Mouse (Mus musculus) hindbrain, postnatal 0 days (tissue): ENCODE results near the gene Rhox11. TPM values are rescaled to one million over a fixed set of nuclear protein-coding genes. Genes with fewer than 3 reads are reported as not detected.

Experiments used
- ATAC-seq: fragments of 200-750 bp; cut with Nextera tagmentation; 2 replicates; pipeline ENCODE4 v1.8.0; 2017; ENCODE audit warnings: mild to moderate bottlenecking, moderate TSS enrichment, moderate library complexity
- DNase-seq: peaks from one replicate; pipeline ENCODE4 v3.0.0-alpha.2; 2015; ENCODE audit warnings: low spot score
- H3K27ac ChIP-seq: fragments of 300-500 bp; sonication (generic); 2 replicates; pipeline ENCODE4 v1.5.1; 2014; ENCODE audit warnings: mild to moderate bottlenecking
- H3K27me3 ChIP-seq: fragments of 300-500 bp; sonication (generic); 2 replicates; pipeline ENCODE4 v1.6.1; 2014; ENCODE audit warnings: low read length, mixed read lengths; ENCODE audit not compliant: insufficient read depth
- H3K36me3 ChIP-seq: fragments of 300-500 bp; sonication (generic); 2 replicates; pipeline ENCODE4 v1.6.1; 2014; ENCODE audit warnings: low read length, mixed read lengths; ENCODE audit not compliant: insufficient read depth
- H3K4me1 ChIP-seq: fragments of 300-500 bp; sonication (generic); 2 replicates; pipeline ENCODE4 v1.6.1; 2014; ENCODE audit warnings: antibody characterized with exemption, low read length, mixed read lengths; ENCODE audit not compliant: insufficient read depth
- H3K4me2 ChIP-seq: fragments of 300-500 bp; sonication (generic); 2 replicates; pipeline ENCODE4 v1.6.1; 2014; ENCODE audit warnings: low read depth, mild to moderate bottlenecking, low read length, moderate library complexity, mixed read lengths
- H3K4me3 ChIP-seq: fragments of 300-500 bp; sonication (generic); 2 replicates; pipeline ENCODE4 v1.5.1; 2014; ENCODE audit warnings: low read length
- H3K9ac ChIP-seq: fragments of 300-500 bp; sonication (generic); replicated peaks from 2 replicates; pipeline ENCODE4 v1.6.1; 2014; ENCODE audit warnings: mild to moderate bottlenecking, low read length, moderate library complexity, mixed read lengths
- H3K9me3 ChIP-seq: fragments of 300-500 bp; sonication (generic); 2 replicates; pipeline ENCODE4 v1.6.1; 2016; ENCODE audit warnings: low read length, mixed read lengths
- CTCF ChIP-seq: IDR thresholded peaks from 2 replicates; pipeline ENCODE4 v1.5.1; 2016; ENCODE audit warnings: antibody characterized with exemption, control low read depth, low read depth
- WGBS: fragments of 180-500 bp; shearing (Covaris S2); extraction: QIAGEN DNeasy Blood & Tissue Kit; methylation state at CpG from one replicate; pipeline ENCODE4 v1.1.7; 2014; 5-methylcytosine and 5-hydroxymethylcytosine counted together
- polyA plus RNA-seq: library from polyadenylated mRNA; unstranded; fragments of >200 nt; fragmentation: Nextera tagmentation; extraction: Ambion mirVana; gene quantifications from 2 replicates; pipeline ENCODE4 v1.2.1, GENCODE M21; 2015
- total RNA-seq: library from RNA; depleted of rRNA; stranded (reverse); fragments of >200 nt; gene quantifications from 2 replicates; pipeline ENCODE4 v1.2.3, GENCODE M21; 2014; rRNA removed

Rhox11 gene
- total and polyA plus RNA-seq, 2 experiments from 2014 or later: not detected

DNA sequence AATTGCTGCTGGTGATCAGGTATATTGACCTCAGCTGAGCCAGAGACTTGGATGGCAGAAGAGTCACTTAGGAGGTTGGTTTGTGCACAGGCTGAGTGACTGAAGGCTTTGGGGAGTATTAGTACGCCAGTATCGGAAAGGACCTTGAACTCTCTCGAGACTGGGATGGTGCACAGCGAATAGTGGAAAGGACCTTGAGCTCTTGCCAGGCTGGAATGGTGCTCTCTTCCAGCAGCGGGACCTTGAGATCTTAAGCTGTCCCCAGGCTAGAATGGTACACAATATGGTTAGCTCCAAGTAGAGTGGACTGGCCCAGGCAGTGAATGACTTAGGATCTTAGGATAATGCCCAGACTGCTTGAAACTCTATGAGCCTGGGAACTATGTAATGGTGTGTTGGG, 45.3 kb downstream of the Rhox11 start:
- H3K9ac ChIP-seq: no peak overlapping the region
- no peak overlapping the region for H3K4me2 ChIP-seq
- H3K36me3 ChIP-seq: no peaks in the 10 kb centered on the region
- H3K9me3 ChIP-seq: no peaks in the 10 kb centered on the region
- H3K4me3 ChIP-seq: no peak overlapping the region
- no peak for TF ChIP-seq CTCF
- H3K4me1 ChIP-seq: no peaks in the 10 kb centered on the region
- no peak overlapping the region for H3K27ac ChIP-seq
- 92% methylated on average over 5 of the region's 5 CpGs for WGBS
- no peaks in the 10 kb centered on the region for H3K27me3 ChIP-seq
- DNase-seq: no peak
- ATAC-seq: no peak

DNA sequence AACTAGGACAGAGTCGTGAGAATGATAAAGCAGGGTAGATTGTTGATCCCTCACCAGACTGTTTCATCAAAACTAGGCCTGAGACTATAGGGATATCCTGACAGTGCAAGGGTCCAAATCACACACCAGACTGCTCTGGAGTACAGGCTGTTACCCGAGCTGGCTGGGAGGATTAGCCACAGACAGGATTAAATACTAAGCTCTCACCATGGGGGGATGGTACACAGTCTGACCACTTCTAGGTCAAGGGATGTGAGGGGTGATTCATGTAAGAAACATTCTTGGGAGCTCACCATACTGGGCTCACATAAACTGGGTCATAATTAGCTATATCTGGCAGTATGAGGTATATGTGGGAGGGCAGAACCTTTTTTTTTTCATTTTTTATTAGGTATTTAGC, 51.1 kb downstream of the Rhox11 start:
- Histone ChIP-seq H3K4me1 (no peaks in the 10 kb centered on the region), H3K4me2 (no peak overlapping the region), H3K9me3 (no peaks in the 10 kb centered on the region), H3K27me3 (no peaks in the 10 kb centered on the region), H3K36me3 (no peaks in the 10 kb centered on the region), H3K27ac (no peak overlapping the region), H3K4me3 (no peak overlapping the region), H3K9ac (no peak overlapping the region)
- ATAC-seq (no peak), DNase-seq (no peak)
- WGBS: 73% methylated on average over 2 of the region's 2 CpGs
- TF ChIP-seq CTCF: no peak

Other genes with a start within 250 kb of the Rhox11 start
- gene Rhox8, start 206.2 kb downstream of the Rhox11 start, total RNA-seq: not detected in 2 replicates
- gene Rhox8, start 206.2 kb downstream of the Rhox11 start, polyA plus RNA-seq: not detected in 2 replicates
- not detected in 2 replicates for gene Rhox7b, start 187.9 kb downstream of the Rhox11 start, total RNA-seq
- not detected in 2 replicates for gene Rhox7b, start 187.9 kb downstream of the Rhox11 start, polyA plus RNA-seq
- gene Rhox9, start 183.4 kb downstream of the Rhox11 start, total RNA-seq: not detected in 2 replicates
- gene Rhox9, start 183.4 kb downstream of the Rhox11 start, polyA plus RNA-seq: not detected in 2 replicates
- not detected in 2 replicates for gene Btg1-ps1, start 66.3 kb downstream of the Rhox11 start, total RNA-seq
- gene Btg1-ps1, start 66.3 kb downstream of the Rhox11 start, polyA plus RNA-seq: not detected in 2 replicates
- not detected in 2 replicates for gene Btg1-ps2, start 42.0 kb downstream of the Rhox11 start, total RNA-seq
- gene Btg1-ps2, start 42.0 kb downstream of the Rhox11 start, polyA plus RNA-seq: not detected in 2 replicates
- gene Rhox10, start 18.7 kb downstream of the Rhox11 start, total RNA-seq: not detected in 2 replicates
- not detected in 2 replicates for gene Rhox10, start 18.7 kb downstream of the Rhox11 start, polyA plus RNA-seq
- gene Rhox12, start 25.8 kb upstream of the Rhox11 start, total RNA-seq: not detected in 2 replicates
- gene Rhox12, start 25.8 kb upstream of the Rhox11 start, polyA plus RNA-seq: not detected in 2 replicates
- not detected in 2 replicates for gene Rhox13, start 36.1 kb upstream of the Rhox11 start, total RNA-seq
- gene Rhox13, start 36.1 kb upstream of the Rhox11 start, polyA plus RNA-seq: not detected in 2 replicates
- 20.5 and 26.8 TPM in 2 replicates for gene Zbtb33, start 104.7 kb upstream of the Rhox11 start, total RNA-seq
- gene Zbtb33, start 104.7 kb upstream of the Rhox11 start, polyA plus RNA-seq: 3.0 and 3.3 TPM in 2 replicates
- 41.4 and 48.4 TPM in 2 replicates for gene Tmem255a, start 167.3 kb upstream of the Rhox11 start, total RNA-seq
- 37.3 and 38.5 TPM in 2 replicates for gene Tmem255a, start 167.3 kb upstream of the Rhox11 start, polyA plus RNA-seq
- 0.47 TPM in 1 of 2 replicates, not detected in the other for gene Atp1b4, start 231.0 kb upstream of the Rhox11 start, total RNA-seq
- not detected in 2 replicates for gene Atp1b4, start 231.0 kb upstream of the Rhox11 start, polyA plus RNA-seq